Mouse (Mus musculus) heart, embryonic 12.5 days (tissue): Measurements from ENCODE around the gene Mogat2. TPM values are rescaled to one million over a fixed set of nuclear protein-coding genes. Genes with fewer than 3 reads are reported as not detected.

Experiments used
- ATAC-seq: fragments of 200-750 bp; cut with Nextera tagmentation; 2 replicates; pipeline ENCODE4 v1.8.0; 2017; ENCODE audit warnings: moderate TSS enrichment, moderate library complexity; ENCODE audit not compliant: insufficient number of reproducible peaks, low FRiP score
- H3K27ac ChIP-seq: fragments of 300-500 bp; sonication (generic); 2 replicates; pipeline ENCODE4 v1.5.1; 2016; ENCODE audit warnings: mild to moderate bottlenecking, moderate library complexity; ENCODE audit not compliant: poor library complexity, severe bottlenecking
- H3K27me3 ChIP-seq: fragments of 300-500 bp; sonication (generic); replicated peaks from 2 replicates; pipeline ENCODE4 v1.6.1; 2016; ENCODE audit warnings: mild to moderate bottlenecking, moderate library complexity
- H3K36me3 ChIP-seq: fragments of 300-500 bp; sonication (generic); 2 replicates; pipeline ENCODE4 v1.6.1; 2016; ENCODE audit warnings: mild to moderate bottlenecking, moderate library complexity
- H3K4me1 ChIP-seq: fragments of 300-500 bp; sonication (generic); replicated peaks from 2 replicates; pipeline ENCODE4 v1.6.1; 2016; ENCODE audit warnings: mild to moderate bottlenecking
- H3K4me2 ChIP-seq: fragments of 300-500 bp; sonication (generic); 2 replicates; pipeline ENCODE4 v1.6.1; 2016; ENCODE audit warnings: mild to moderate bottlenecking, moderate library complexity
- H3K4me3 ChIP-seq: fragments of 300-500 bp; sonication (generic); 2 replicates; pipeline ENCODE4 v1.5.1; 2016; ENCODE audit warnings: mild to moderate bottlenecking
- H3K9ac ChIP-seq: fragments of 300-500 bp; sonication (generic); 2 replicates; pipeline ENCODE4 v1.6.1; 2016; ENCODE audit warnings: mild to moderate bottlenecking, moderate library complexity
- H3K9me3 ChIP-seq: fragments of 300-500 bp; sonication (generic); replicated peaks from 2 replicates; pipeline ENCODE4 v1.6.1; 2016; ENCODE audit warnings: mild to moderate bottlenecking, moderate library complexity
- WGBS: fragments of 180-500 bp; shearing (Covaris S2); methylation state at CpG from one replicate; pipeline ENCODE4 v1.1.7; 2016; 5-methylcytosine and 5-hydroxymethylcytosine counted together
- polyA plus RNA-seq: library from polyadenylated mRNA; unstranded; fragments of >200 nt; fragmentation: Nextera tagmentation; extraction: Ambion mirVana; gene quantifications from 2 replicates; pipeline ENCODE4 v1.2.1, GENCODE M21; 2016

Gene Mogat2
- polyA plus RNA-seq, 1 experiment from 2014 or later, result 3.1 TPM

DNA sequence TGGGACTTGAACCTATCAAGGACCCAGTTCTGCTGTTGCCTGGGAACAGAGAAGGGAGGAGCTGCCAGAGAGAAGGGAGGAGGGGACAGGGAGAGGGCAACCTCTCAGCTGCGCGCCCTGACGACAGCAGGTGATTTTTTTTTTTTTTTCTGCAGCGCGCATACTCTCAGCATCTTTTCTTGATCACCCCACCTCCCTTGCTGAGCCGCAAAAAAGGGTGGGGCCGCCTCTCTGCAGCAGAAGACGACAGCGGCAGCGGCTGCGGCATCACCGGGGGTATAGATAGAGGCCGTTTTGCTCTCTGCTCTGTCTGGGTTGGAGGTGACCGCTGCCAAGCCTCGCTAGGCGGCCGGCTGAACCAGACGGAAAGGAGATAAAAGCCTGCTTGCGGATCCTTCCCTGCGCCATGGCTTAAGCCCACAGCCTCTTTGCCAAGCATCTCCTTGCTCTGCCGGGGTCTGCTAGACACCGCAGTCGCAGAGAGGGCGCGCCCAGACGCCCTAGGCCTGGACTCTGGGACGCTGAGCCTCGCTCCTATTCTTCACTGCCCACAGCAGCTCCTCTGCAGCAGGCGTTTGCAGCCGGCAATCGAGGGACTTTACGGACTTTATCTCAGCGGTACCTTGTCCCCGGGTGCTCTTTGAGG is 29.0 kb upstream of the Mogat2 start, which contains the start of gene Map6:
TSS of gene Map6 (plus strand) at position 197 of the 646 bp plus-strand sequence.
- H3K9me3 ChIP-seq, result no peaks in the 10 kb centered on the region
- no peaks in the 10 kb centered on the region for H3K36me3 ChIP-seq
- peak within 1 kb of the TSS; percentile 51 for H3K9ac ChIP-seq
- H3K4me1 ChIP-seq, result peaks cover 37% of the 10 kb centered on the region
- H3K27me3 ChIP-seq, result peaks cover 57% of the 10 kb centered on the region
- peak within 1 kb of the TSS; percentile 83 for H3K4me2 ChIP-seq
- H3K4me3 ChIP-seq, result peak within 1 kb of the TSS; percentile 53
- WGBS, result 1% methylated on average over 34 of the region's 34 CpGs
- H3K27ac ChIP-seq, result no peak within 1 kb of the TSS
- ATAC-seq, result no peak

DNA sequence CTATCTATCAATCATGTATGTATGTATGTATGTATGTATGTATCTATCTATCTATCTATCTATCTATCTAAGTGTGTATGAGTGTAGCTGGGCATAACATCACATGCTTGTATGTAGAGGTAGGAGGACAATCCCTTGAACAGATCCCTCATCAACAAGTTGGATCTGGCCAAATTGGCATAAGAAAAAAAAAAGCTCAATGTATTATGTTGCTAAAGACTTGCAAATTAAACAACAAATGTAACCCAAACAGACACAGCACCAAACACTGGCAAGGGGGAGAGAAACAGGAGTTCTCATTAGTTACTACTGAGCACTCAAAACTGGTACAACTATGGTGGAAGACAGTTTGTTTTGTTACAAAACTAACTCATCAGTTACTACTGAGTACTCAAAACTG is 26.2 kb upstream of the Mogat2 start:
- Histone ChIP-seq H3K4me1 (peaks cover 24% of the 10 kb centered on the region), H3K4me2 (no peak overlapping the region), H3K27me3 (peaks cover 52% of the 10 kb centered on the region), H3K9ac (no peak overlapping the region), H3K9me3 (no peaks in the 10 kb centered on the region), H3K27ac (no peak overlapping the region), H3K36me3 (no peaks in the 10 kb centered on the region), H3K4me3 (no peak overlapping the region)
- ATAC-seq, result no peak

DNA sequence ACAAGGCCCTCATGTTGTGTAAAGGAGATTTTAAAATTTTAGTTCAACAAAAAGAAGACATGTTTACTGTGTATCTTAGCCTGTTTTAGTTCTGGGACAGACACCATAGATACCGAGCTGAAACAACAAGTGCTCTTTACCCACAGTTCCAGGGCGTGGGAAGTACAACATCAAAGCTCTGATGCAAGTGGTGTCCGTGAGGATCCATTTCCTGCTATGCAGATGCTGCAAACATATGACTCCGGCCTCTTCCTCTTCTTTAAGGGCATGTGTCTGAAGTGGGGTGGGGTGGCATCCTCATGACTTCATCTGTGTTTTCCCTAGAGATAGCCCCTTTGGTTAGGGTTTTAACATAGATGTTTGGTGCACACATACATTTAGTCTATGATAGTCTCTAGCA is 25.1 kb upstream of the Mogat2 start:
- WGBS, result 52% methylated on average over 4 of the region's 4 CpGs
- H3K4me1 ChIP-seq, result peaks cover 13% of the 10 kb centered on the region
- H3K36me3 ChIP-seq, result no peaks in the 10 kb centered on the region
- no peak overlapping the region for H3K9ac ChIP-seq
- H3K9me3 ChIP-seq, result no peaks in the 10 kb centered on the region
- H3K27me3 ChIP-seq, result peaks cover 41% of the 10 kb centered on the region
- no peak overlapping the region for H3K4me3 ChIP-seq
- ATAC-seq, result no peak
- H3K4me2 ChIP-seq, result no peak overlapping the region
- H3K27ac ChIP-seq, result no peak overlapping the region

DNA sequence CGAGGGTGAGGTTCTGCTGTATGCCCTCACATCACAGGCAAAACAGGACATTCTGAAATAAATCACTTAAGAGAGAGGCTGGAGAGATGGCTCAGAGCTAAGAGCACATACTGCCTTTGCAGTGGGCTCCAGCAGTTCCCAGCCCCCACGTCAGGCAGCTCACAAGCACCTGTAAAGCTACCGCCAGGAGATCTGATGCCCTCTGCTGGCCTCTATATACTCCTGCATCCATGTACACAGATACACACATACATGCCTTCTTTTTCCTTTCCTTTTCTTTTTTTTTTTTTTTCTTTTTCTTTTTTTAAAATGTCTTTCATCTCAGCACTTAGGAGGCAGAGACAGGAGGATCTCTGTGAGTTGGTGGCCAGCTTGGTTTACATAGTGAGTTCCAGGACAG is 23.5 kb upstream of the Mogat2 start:
- WGBS, result 54% methylated on average over 3 of the region's 3 CpGs
- Histone ChIP-seq H3K27me3 (peaks cover 25% of the 10 kb centered on the region), H3K4me2 (no peak overlapping the region), H3K9me3 (no peaks in the 10 kb centered on the region), H3K9ac (no peak overlapping the region), H3K27ac (no peak overlapping the region), H3K4me1 (no peaks in the 10 kb centered on the region), H3K4me3 (no peak overlapping the region), H3K36me3 (no peaks in the 10 kb centered on the region)
- ATAC-seq, result no peak

DNA sequence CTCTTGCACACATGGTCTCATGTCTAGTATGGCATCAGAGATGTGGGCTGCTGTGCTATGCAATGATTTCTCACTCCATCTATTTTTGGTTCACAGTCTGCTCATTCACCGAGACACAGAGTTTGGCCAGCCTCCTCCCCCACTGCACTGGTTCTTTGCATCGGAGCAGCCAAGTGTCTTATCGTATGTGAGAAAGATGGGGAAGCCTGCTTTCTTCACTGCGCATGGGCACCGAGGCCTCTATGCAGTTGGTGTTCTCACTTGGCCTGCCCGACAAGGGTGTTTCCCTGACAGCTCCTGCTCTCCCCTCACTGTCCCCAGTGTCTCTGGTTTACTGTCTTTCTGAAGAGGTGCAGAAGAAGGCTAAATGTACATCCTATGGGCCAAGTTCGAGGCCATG is 16.6 kb upstream of the Mogat2 start:
- Histone ChIP-seq H3K27me3 (peaks cover 12% of the 10 kb centered on the region), H3K27ac (no peak overlapping the region), H3K9me3 (no peaks in the 10 kb centered on the region), H3K9ac (no peak overlapping the region), H3K36me3 (no peaks in the 10 kb centered on the region), H3K4me2 (no peak overlapping the region), H3K4me3 (no peak overlapping the region), H3K4me1 (peaks cover 14% of the 10 kb centered on the region)
- 27% methylated on average over 7 of the region's 7 CpGs for WGBS
- peak; percentile 19; the same call in 1 of the 2 replicates for ATAC-seq

DNA sequence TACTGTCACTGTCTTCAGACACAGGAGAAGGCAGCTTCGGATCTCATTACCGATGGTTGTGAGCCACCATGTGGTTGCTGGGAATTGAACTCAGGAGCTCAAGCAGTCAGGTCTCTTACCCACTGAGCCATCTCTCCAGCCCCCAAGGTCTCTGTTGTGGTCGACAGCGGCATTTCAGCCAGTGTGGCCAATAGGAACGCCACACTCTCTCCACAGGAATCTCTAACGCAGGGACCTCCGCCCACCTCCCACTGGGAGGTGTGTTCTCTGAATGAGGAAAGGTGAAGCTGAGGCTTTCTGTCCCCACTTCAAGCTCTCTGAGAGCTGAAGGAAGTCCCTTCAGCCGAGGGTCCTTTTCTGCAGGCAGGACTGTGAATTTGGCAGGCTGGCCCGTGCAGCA is 12.0 kb upstream of the Mogat2 start:
- H3K4me3 ChIP-seq, result no peak overlapping the region
- H3K9me3 ChIP-seq, result no peaks in the 10 kb centered on the region
- no peaks in the 10 kb centered on the region for H3K36me3 ChIP-seq
- H3K4me2 ChIP-seq, result no peak overlapping the region
- no peak overlapping the region for H3K9ac ChIP-seq
- H3K27ac ChIP-seq, result no peak overlapping the region
- 23% methylated on average over 9 of the region's 9 CpGs for WGBS
- peaks cover 15% of the 10 kb centered on the region for H3K4me1 ChIP-seq
- peaks cover 35% of the 10 kb centered on the region for H3K27me3 ChIP-seq
- no peak for ATAC-seq

DNA sequence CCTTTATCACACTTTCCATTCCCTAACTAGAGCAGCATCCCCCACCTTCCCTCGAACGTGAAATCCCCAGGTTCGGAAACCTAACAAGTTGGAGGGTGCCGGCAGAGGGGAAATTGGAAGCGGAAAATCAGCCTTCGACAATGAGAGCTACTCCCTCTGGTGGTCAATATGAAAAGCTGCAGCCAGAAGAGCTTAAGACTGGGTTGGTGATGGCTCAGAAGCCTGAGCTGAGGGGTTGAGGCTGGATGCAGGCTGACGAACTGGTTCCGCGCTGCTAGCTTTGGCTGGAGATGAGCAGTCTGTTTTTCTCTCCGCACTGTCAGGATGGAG is 11.1 kb upstream of the Mogat2 start:
- Histone ChIP-seq H3K27ac (no peak overlapping the region), H3K27me3 (peaks cover 35% of the 10 kb centered on the region), H3K4me3 (peak overlapping the region; percentile 54), H3K36me3 (no peaks in the 10 kb centered on the region), H3K4me2 (peak overlapping the region; percentile 91), H3K4me1 (peaks cover 7% of the 10 kb centered on the region), H3K9ac (no peak overlapping the region), H3K9me3 (no peaks in the 10 kb centered on the region)
- ATAC-seq, result no peak
- 2% methylated on average over 10 of the region's 10 CpGs for WGBS

DNA sequence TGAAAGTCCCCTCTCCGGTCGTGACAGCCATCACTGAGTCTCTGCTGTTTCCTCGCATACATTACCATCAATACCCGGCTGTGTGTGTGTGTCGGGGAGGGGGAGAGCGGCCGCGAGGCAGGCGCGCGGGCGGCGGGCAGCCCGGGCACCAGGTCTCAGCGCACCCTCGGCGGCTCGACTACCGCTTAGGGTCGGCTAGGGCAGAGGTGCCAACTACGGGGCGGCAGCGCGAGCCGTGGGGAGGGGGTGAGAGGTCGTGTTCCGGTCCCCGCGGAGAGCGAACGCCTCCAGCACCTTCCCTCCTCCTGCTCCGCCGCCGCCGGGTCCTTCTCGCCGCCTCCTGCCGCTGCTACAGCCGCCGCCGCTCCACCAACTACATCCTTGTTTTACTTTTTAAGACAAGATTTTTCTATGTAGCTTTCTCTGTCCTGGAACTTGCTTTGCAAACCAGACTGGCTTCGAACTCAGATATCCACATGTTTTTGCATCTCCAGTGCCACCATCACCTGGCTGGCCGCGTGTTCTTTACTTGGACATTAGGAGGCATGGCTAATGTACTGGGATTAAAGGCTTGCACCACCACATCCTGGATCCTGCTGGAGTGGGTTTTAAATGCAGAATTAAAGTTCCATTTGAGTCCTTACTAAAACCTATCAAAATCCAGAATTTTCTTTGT is 10.6 kb upstream of the Mogat2 start:
- 2% methylated on average over 43 of the region's 44 CpGs for WGBS
- H3K27me3 ChIP-seq, result peaks cover 35% of the 10 kb centered on the region
- H3K4me2 ChIP-seq, result peak overlapping the region; percentile 91
- H3K36me3 ChIP-seq, result no peaks in the 10 kb centered on the region
- 0 out of 2 replicates have a peak, but pooled peaks cover 6% of the 10 kb centered on the region for H3K4me1 ChIP-seq
- H3K9ac ChIP-seq, result peak overlapping the region; percentile 57
- ATAC-seq, result no peak
- H3K27ac ChIP-seq, result no peak overlapping the region
- peak overlapping the region; percentile 54 for H3K4me3 ChIP-seq
- no peaks in the 10 kb centered on the region for H3K9me3 ChIP-seq

DNA sequence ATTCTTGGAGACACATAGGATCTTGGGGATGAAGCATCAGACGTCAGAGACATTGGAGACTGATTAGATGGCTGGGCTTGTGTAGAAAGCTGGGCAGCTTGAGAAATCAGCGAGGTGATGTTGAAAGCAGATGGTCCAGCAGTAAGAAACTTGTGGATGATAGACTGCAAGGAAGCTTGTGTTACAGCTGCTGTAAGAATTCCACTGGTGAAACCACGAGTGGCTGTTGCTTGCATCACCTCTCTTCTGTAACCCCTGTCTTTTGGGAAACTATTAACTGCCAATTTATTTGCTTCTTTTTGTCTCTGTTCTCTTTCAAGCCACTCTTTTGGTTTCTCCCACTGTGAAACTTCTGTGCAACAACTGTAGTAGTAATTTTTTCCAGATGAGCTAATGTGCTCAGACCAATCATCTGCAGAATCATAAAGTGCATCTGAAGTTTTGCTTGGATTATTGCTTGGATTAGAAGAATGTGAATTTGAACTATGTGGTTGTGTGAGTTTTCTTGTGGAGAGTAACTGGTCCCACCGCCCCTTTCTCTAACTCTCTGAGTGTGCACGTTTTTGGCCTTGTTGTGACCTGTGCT is 9.8 kb upstream of the Mogat2 start:
- Histone ChIP-seq H3K9ac (no peak overlapping the region), H3K4me3 (no peak overlapping the region), H3K27ac (no peak overlapping the region), H3K9me3 (no peaks in the 10 kb centered on the region), H3K27me3 (peaks cover 35% of the 10 kb centered on the region), H3K36me3 (no peaks in the 10 kb centered on the region), H3K4me2 (no peak overlapping the region), H3K4me1 (0 out of 2 replicates have a peak, but pooled peaks cover 6% of the 10 kb centered on the region)
- WGBS, result 43% methylated on average over 5 of the region's 5 CpGs
- no peak for ATAC-seq

DNA sequence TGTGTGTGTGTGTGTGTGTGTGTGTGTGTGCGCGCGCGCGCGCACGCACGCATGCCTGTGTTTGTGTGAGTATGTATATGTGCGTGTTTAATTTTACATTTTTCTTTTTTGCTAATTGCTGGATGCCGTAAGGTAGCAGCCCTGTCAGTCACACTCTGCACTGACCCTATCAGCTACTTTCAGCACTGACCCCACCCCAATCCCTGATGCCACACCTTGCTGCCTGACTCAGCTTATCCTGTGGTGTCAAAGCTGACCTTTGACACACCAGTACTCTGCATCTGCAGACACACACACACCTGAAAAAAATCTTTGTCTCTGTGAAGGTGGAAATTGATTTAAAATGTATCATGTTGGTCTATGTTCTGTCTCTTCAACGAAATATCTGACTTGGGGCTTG is 3.7 kb upstream of the Mogat2 start:
- 92% methylated on average over 11 of the region's 11 CpGs for WGBS
- ATAC-seq, result no peak

DNA sequence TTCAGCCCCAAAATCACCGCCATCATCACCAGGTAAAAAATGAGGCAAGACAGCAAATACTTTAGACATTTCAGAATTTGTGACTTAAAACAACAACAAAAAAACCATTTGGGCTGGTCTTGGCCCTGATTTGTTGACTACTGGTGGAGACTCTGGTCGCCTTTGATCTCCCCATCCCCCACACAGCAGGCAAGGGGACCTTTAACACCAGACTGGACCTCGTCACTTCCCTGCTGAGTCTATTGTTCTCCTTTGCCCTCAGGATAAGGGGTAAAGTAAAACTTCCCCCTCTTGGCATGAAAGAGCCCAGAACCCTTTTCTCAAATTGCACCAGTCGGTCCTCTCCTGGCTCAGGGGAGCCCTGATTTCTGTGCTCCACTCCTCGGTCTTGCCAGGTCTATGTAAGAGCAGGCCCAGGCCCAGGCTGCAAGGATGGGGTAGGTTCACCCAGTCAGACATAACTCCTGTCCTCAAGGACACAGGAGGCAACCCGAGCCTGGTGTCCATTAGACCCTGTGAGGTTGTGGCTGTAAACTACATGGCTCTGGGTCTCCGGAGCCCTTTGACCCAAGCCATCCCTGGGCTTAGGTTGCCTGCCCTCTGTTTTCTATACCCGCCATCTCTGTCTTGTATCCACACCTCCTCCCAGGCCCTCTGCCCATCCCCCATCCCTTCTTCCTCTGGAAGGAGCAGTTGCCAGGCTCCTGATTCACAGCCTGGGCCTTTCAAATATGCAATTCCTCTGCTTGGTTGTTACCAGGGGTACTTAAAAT is 1.3 kb downstream of the Mogat2 start:
- 0 out of 2 replicates have a peak overlapping the region, but pooled peaks have one; percentile 3 for H3K4me2 ChIP-seq
- ATAC-seq, result no peak
- no peak overlapping the region for H3K4me3 ChIP-seq
- H3K27me3 ChIP-seq, result peaks cover 14% of the 10 kb centered on the region; the same call in 1 of the 2 replicates
- WGBS, result 47% methylated on average over 8 of the region's 8 CpGs
- no peaks in the 10 kb centered on the region for H3K9me3 ChIP-seq
- H3K36me3 ChIP-seq, result no peaks in the 10 kb centered on the region
- no peak overlapping the region for H3K9ac ChIP-seq
- no peak overlapping the region for H3K27ac ChIP-seq
- H3K4me1 ChIP-seq, result peaks cover 20% of the 10 kb centered on the region

More for the DNA sequence above, 3.7 kb upstream of the Mogat2 start:
- Histone ChIP-seq H3K9ac (no peak overlapping the region), H3K36me3 (no peaks in the 10 kb centered on the region), H3K4me1 (peaks cover 17% of the 10 kb centered on the region), H3K9me3 (no peaks in the 10 kb centered on the region), H3K27me3 (peaks cover 17% of the 10 kb centered on the region; the same call in 1 of the 2 replicates), H3K4me2 (no peak overlapping the region), H3K4me3 (no peak overlapping the region), H3K27ac (no peak overlapping the region)
